Comparison of ENCODE assay signal across 9 mouse cellular contexts in genomic region chr14:12300677-12301076, GRCm38 (mm10).
DNase-seq lines count a peak whose midpoint lies in the region.
"Had no signal": no experiment of that assay in that cellular context is flagged by ENCODE, and none has a peak within 500 bp of the region (broad histone marks: within the 10 kb centered on the region; RNA-seq: fewer than 3 reads in every experiment).

No protein-coding gene starts in this region.

- peak; percentile 58 to 63 for DNase-seq in cerebellum, postnatal 14 days
- no peak for DNase-seq in cerebellum, adult 9-10 months
- peak; percentile 8 to 13 for DNase-seq in kidney, postnatal 4 days
- no peak for DNase-seq in kidney, adult 11 months
- peak; percentile 36 to 44 for DNase-seq in right cerebral cortex, adult 2 months (ENCODE audit: low spot score in 2 of 2)
- DNase-seq in right cerebral cortex, postnatal 36 days (ENCODE audit: low spot score in 2 of 2): no peak
- DNase-seq in right cerebral cortex, postnatal 4 days: peak; percentile 55
- no peak for DNase-seq in thymus, adult 18-20 months
- DNase-seq: liver, embryonic 13.5 days had no signal

Comparison
In these comparisons a context has a peak if more than half of its experiments do, and no peak if none do; other contexts are left out.
1. DNase-seq: peak in cerebellum, postnatal 14 days (2 of 2), kidney, postnatal 4 days (2 of 2), right cerebral cortex, adult 2 months (2 of 2) and right cerebral cortex, postnatal 4 days (single experiment); none in cerebellum, adult 9-10 months (single experiment), kidney, adult 11 months (single experiment), right cerebral cortex, postnatal 36 days (0 of 2) and thymus, adult 18-20 months (0 of 2).